Mouse (Mus musculus): ENCODE measurements around the gene Rasa4. TPM values are rescaled to one million over a fixed set of nuclear protein-coding genes. Genes with fewer than 3 reads are reported as not detected.

Rasa4 gene
- polyA plus RNA-seq, 2 experiments from 2014 or later = 1.8 to 2.2 TPM

Other genes starting within 250 kb of the Rasa4 start
- not detected for gene Hspb1, start 196.0 kb upstream of the Rasa4 start, polyA plus RNA-seq (2017; shearing (Covaris generic))
- 10 to 100 TPM; 34.1 to 56.7 TPM for gene Ywhag, start 149.3 kb upstream of the Rasa4 start, polyA plus RNA-seq (2017; shearing (Covaris generic))
- gene Ssc4d, start 109.4 kb upstream of the Rasa4 start, polyA plus RNA-seq (2017; shearing (Covaris generic)) = 1 to 10 TPM; 1.7 to 2.4 TPM
- not detected for gene Zp3, start 103.8 kb upstream of the Rasa4 start, polyA plus RNA-seq (2017; shearing (Covaris generic))
- 10 to 100 TPM; 10.6 to 13.8 TPM for gene Dtx2, start 89.1 kb upstream of the Rasa4 start, polyA plus RNA-seq (2017; shearing (Covaris generic))
- gene Upk3b, start 45.4 kb upstream of the Rasa4 start, polyA plus RNA-seq (2017; shearing (Covaris generic)) = not detected
- gene Upk3bl, start 29.4 kb upstream of the Rasa4 start, polyA plus RNA-seq (2017; shearing (Covaris generic)) = not detected
- 100 to 1,000 TPM; 124 to 138 TPM for gene Polr2j, start 32.7 kb downstream of the Rasa4 start, polyA plus RNA-seq (2017; shearing (Covaris generic))
- 10 to 100 TPM; 31.7 to 35.3 TPM for gene Lrwd1, start 52.2 kb downstream of the Rasa4 start, polyA plus RNA-seq (2017; shearing (Covaris generic))
- gene Alkbh4, start 52.2 kb downstream of the Rasa4 start, polyA plus RNA-seq (2017; shearing (Covaris generic)) = 10 to 100 TPM; 49.3 to 56.2 TPM
- gene Orai2, start 86.8 kb downstream of the Rasa4 start, polyA plus RNA-seq (2017; shearing (Covaris generic)) = 10 to 100 TPM; 62.2 to 74.1 TPM
- 10 to 100 TPM; 45.0 to 50.4 TPM for gene Prkrip1, start 115.0 kb downstream of the Rasa4 start, polyA plus RNA-seq (2017; shearing (Covaris generic))
- under 1 TPM in 1 of 2 experiments, not detected in 1; 0.45 TPM for gene Sh2b2, start 162.6 kb downstream of the Rasa4 start, polyA plus RNA-seq (2017; shearing (Covaris generic))